Mouse (Mus musculus) cerebellum, postnatal 4 days (tissue): ENCODE data around the gene Rnf24.
A peak's percentile ranks its signal among the peaks of the same experiment; 100 is the strongest.
"Not testable (repeated sequence)": the region's sequence is repeated elsewhere in the genome, so short reads cannot be mapped to it uniquely, and the experiment has no call there.

Experiments used
- DNase-seq, 2 experiments: peaks; one replicate each; pipeline ENCODE4 v3.0.0; 2022; ENCODE audit warnings: low spot score in 2 of 2, mixed read lengths in 1 of 2

Gene Rnf24

DNA sequence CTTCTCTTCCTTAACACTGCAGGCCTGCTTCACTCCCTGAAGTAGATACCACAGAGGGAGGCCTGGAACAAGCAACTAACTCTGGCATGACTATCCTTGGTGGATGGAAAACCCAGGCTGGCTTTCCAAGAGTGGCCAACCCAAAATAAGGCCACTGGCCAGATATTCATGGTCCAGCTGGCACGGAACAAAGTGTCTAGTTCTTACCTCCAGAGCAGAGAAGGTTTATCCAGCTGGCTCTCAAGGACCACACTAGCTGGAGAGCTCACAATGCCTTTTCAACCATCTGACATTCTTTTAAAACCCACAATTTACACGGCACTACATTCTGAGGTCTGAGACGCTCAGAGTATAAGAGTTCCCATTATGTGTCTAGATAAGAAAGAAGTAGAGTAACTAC is 8.2 kb downstream of the Rnf24 start:
- DNase-seq = no peak

DNA sequence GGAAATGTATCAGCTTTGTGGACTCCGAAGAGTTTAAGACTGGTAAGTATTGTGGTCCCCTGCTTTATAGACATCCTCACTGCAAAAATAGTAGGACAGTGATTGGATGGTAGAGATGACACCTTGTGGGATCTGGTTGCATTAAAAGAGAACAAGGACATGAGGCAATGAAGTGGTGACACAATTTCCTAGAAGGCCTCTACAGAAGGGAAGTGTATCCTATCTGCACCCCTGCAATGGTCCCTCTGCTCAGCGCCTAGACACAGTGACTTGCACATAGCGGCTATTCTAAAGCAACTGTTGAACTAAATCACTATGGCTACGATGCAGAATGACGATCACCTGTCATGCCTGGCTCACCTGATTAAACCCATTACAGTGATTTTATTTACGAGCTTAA is 15.1 kb downstream of the Rnf24 start:
- no peak for DNase-seq

DNA sequence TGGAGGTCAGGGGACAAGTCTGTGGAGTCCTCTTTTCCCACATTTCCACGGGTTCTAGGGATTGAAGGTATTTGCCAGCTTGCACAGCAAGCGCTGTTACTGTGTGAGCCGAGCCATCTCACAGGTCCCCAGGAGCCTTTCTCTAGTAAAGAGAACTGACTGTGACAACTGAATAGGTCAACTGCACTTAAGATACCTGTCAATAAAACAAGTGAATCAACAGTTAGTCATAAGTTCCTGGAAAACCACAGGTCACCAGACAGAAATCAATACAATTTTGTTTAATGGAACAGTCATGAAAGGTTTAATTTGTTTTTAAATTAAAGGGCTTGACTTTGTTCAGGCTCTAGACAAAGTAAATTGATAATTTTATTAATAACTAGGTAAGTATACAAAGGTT is 22.1 kb downstream of the Rnf24 start:
- no peak for DNase-seq

DNA sequence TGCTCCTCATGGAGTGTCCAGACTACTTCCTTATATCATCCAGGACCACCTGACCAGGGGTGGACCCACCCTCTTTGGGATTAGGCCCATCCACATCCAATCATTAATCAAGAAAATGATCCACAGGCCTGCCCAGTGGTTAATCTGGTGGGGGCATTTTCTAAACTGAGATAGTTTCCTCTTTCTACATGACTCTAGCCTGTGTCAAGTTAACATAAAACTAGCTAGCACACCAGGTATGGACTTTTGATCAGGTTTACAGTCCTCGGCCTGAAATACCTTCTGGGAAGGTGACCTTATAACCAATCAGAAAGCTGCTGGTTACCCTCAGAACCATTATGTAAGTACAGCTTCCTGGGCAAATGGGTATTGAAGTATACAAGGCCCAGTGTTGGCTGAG is 23.7 kb downstream of the Rnf24 start:
- no peak for DNase-seq

DNA sequence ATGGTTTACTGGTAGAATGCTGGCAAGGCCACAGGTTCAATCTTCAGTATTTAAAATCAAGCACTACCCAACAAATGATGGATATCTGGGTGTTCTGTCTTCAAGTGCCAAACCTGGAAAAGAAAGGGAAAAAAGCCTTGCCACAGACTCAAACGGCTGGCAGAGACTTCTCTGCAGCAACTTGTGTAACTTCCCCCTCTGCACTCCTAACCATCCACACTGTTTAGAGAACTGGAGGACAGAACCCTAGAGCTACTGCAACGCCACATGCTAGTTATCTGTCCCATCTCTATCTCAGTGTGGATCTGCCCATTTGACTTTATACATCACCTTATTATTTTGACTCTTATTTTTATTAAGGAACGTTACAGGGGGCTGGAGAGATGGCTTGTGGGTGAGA is 26.6 kb downstream of the Rnf24 start:
- DNase-seq = no peak

DNA sequence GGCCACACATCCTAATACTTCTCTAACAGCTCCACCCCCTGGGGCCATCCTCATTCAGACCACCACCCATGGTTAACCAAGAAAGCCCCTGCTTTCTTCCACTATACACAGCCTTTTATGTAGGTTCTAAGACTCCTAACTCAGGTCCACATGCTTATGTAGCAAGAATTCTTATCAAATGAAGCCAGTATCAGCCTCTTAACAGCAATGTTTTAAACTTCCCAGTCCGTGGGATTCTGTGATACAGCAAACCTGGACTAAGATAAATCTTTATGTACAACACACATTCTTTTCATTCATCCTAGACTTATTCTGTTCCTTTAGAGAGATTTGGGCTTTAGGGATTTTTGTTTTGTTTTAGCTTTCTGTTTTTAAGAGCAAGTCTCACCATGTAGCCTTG is 29.0 kb downstream of the Rnf24 start:
- no peak for DNase-seq

DNA sequence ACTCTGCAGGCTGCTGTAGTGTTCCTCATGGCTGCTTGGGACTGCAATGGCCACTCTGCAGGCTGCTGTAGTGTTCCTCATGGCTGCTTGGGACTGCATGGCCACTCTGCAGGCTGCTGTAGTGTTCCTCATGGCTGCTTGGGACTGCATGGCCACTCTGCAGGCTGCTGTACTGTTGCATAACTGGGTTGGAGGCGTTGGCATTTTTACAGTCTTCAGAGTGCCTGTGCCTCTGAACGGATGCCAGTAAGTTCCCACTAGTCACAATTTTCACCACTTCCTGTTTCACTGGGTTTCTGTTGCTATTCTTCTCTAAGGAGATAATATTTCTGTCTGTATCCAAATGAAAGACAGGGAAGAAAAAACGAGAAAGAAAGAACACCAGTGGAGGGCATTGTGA is 31.5 kb downstream of the Rnf24 start:
- DNase-seq = not testable (repeated sequence)

DNA sequence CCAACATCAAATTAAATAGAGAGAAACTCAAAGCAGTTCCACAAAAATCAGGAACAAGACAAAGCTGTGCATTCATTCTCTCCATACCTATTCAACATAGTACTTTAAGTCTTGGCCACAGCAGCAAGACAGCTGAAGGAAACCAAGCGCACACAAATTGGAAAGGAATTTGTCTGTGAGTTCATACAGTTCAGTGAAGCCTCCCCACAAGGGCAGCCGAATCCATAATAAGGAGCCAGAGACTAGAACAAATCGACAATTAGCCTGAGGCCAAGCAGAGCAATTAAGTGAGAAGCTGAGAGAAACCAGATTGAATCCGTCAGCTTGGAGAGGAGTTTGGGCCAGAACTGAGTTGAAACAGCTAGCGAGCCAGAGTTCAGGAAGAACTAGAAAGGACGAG is 33.3 kb downstream of the Rnf24 start:
- DNase-seq = no peak

DNA sequence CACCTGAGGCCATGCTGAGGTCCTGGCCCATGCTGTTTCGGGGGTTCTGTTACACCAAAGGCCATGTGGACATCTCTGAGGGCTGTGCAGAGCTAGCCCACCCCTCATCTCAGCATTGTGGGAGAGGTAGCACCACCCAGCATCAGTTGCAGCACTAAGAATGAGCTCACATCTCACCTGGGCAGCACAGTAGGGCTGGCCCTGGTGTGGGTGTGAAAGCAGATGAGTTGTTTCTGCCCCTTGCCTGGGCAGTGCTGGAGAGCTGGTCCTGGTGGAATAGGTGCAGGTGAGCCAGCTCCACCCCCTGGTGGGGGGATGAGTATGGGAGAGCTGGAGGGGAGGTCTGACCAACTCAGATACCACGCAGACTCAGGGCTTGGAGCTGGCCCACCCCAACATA is 36.5 kb downstream of the Rnf24 start:
- no peak for DNase-seq

DNA sequence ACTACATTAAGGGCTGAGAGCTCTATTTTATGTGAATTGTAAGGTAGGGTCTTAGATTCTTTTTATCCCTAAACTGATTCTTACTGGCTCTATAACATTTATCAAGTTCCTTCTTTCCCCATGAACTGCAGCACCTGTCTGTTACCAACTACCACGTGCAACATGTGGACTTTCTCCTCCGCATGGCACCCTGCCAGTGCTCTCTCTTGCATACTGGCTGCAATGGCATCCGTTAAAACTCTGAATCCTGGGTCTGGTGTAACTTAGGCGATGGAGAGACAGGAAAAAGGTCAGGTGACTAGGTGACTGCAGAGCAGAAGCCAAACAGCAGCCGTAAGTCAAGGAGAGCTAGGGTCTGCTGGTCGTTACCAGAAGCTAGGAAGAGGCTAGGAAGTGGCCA is 43.4 kb downstream of the Rnf24 start:
- no peak for DNase-seq

DNA sequence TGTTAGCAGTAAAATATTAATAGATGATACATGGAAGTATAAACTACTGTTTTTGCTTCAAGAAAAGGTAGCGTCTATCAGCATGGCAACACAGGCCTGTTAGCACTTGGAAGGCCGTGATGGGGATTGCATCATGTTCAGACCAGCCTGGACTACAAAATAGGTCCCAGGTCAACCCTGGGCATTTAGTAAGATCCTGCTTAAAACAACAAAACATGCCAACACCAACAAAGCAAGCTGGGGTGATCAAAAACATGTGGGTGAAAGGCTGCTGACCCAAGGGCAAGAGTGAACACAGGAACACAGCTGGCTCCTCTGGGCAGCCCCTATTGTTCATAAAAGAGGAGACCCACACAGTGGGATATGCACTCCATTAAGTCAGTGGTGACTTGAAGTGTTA is 44.9 kb downstream of the Rnf24 start:
- no peak for DNase-seq

DNA sequence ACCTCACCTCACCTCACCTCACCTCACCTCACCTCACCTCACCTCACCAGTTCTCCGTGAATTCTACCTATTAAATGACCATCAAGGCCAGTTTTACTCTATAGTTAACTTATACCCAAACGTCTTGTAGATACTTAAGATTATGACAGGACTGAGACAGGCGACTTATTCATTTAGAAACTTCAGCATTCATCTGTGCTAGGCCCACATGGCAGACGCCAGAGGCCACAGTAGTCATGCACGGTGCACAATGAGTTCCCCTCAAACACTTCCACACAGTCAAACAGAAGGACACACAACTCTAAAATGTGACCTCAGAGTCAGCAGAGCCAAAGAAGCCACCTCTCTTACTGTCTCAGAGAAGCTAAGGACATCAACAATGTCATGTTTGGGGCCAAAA is 45.3 kb downstream of the Rnf24 start:
- no peak for DNase-seq

DNA sequence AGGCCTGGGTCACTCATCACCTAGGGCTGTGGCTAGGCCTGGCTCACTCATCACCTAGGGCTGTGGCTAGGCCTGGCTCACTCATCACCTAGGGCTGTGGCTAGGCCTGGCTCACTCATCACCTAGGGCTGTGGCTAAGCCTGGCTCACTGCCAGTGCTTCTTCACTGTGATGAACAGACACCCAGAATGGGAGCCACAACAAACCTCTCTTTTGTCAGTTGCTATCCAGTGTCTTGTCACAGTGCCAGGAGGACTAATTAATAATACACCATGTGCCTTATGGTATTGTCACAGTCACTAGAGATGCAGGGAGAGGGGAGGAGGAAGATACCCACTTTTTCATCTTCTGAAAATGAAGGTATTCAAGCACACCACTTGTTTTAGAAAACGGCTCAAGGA is 47.5 kb downstream of the Rnf24 start:
- peak in 1 of 2 experiments; percentile 25 for DNase-seq

DNA sequence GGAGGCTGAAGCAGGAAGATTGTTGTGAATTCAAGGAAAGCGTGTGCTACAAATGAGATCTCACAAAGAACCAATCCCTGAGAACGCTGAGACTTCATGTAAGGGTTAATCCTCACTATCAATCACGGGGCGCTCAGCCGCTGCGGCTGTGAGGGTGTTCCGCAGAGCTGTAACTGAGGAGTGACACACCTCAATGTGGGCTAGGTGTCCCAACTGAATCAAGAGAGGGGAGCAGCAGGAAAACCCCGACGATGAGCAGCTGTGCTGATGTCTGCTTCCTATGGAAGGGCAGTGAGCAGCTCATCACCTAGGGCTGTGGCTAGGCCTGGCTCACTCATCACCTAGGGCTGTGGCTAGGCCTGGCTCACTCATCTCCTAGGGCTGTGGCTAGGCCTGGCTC is 48.2 kb downstream of the Rnf24 start:
- DNase-seq = no peak

DNA sequence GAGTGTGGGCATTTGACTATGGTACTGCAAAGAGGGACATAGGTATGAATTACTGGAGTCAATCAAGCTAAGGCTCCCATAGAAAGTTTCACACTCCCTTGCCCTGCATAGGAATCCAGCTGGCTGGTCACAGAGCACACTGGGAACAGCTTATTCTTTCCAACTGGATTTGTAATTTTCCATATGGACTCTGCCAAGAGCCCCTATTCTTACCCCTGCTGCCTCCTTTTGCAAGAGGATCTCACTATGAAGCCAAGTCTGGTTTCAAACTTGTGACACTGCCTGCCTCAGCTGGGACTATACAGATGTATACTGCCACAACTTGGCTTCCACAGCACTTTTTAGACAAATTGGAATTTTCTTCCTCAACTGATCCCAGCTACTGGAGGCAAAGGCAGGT is 51.1 kb downstream of the Rnf24 start:
- no peak for DNase-seq

DNA sequence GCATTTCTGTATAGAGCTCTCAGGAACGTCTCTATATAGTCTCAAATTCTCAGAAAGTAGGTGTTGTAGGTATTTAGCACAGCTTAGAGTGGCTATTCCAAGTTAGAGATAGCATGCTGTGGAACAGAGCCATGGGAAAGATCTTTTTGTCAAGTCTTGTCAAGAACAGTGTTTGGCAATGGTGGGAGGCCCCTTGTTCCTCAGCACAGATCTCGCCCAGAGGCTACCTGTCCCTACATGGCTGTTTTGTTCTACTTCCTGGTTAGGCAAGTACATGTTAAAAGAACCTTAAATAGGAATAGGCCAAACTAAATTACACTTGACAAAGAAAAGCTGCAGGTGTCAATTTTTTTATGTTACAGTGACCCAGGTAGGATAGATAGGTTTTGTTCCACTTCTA is 52.2 kb downstream of the Rnf24 start:
- no peak for DNase-seq

DNA sequence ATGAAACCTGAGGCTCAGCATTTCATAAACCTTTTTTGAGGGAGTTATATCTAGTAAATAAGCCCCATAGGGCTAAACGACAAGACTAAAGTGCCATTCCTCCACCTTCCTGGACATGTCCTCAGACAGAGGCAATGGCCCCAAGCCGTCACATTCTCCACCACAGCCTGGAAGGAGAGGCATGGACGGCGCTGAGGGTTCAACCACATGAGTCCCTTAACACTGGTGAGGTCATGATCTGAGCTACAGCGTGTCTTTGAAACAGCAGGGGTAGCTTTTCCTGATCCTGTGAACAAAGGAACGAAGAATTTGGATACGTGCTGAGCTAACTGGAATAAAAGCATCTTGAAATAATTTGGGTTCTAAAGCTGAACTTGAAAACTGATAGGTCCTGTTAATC is 54.0 kb downstream of the Rnf24 start:
- DNase-seq = not testable (repeated sequence)

DNA sequence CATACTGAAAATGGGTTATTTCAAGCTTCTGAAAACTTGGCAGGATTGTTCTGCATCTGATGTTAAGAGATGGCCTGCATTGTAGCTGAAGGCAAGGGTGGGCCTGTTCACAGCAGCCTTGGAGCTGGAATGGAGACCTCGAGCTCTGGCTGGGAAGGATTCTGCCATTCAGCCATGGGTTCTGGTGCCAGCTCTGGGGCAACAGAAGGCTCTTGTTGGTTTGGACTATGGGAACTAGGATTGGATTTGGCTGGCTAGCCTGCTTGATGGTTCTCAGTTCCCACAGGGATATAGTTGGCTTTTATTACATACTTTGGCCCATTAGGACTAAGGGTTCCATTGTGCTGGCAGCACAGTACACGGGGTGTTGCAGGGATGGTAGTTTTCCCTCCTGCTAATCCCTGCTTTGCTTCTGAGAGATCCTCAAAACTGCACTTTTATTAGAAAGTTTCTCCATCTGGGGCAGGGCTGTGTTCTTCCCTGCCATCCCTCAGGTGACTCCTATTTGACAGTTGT is 55.9 kb downstream of the Rnf24 start:
- DNase-seq = no peak

DNA sequence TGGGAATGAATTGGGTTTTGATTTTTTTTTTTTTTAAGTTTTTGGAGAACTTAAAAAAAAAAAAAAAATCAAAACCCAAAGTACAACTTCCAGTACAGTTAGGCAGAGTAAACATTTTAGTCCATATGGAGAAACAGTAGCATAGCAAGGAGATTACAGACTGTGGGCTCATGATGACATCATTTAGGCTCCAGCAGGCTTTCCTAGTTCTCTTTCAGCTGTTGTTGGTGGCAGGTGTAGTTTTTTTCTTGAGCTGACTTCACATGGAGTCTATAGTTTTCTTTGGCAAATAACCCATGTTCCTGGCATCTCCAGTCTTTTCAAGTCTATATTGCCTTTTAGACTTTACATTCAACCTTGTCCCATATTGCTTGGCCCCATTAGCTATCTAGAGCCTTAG is 62.0 kb downstream of the Rnf24 start:
- no peak for DNase-seq

DNA sequence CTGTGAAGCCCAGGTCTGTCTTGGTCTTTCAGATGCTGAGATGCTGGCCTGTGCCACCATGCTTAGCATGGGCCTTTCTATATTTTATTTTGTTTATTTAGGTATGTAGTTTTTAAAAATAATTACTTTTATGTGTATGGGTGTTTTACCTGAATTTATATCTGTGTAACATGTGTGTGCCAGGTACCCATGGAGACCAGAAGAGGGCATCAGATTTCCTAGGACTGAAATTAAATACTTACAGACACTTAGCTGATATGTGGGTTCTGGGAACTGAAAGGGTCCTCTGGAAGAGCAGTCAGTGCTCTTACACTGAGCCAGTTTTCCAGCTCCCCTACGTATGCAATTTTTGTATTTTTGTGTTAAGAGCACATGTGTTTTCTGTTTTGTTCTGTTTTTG is 66.4 kb downstream of the Rnf24 start:
- no peak for DNase-seq

DNA sequence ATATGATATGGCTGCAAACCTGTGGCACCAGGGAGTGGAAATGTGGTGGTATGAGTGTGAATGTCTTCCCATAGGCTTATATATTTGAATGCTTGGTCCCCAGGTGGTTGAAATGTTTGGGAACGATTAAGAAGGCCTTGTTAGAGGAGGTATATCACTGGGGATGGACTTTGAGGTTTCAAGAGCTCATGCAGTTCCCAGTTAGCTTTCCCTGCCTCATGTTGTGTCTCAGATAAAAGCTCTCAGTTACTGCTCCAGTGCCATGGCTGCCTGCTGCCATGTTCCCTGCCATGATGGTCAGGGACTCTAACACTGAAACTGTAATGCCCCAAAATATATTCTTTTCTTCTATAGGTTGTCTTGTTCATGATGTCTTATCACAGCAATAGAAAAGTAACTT is 71.1 kb downstream of the Rnf24 start:
- DNase-seq = no peak

DNA sequence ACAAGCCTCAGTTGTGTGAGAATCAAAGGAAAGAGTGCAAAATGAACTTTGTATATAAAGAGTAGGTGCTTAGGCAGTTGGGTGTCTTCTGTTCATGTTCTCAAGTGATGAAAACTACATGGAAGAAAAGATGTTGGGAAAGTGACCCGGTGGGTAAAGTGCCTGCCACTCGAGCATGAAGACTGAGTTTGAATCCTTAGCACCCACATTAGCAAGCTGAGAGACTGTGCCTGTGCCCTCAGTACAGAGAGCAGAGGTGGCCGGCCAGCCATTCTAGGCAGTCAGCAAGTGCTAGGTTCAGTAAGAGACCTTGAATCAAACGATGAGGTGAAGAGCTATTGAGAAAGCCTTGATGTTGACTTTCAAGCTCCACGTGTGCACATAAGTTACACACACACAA is 76.0 kb downstream of the Rnf24 start:
- DNase-seq = no peak

DNA sequence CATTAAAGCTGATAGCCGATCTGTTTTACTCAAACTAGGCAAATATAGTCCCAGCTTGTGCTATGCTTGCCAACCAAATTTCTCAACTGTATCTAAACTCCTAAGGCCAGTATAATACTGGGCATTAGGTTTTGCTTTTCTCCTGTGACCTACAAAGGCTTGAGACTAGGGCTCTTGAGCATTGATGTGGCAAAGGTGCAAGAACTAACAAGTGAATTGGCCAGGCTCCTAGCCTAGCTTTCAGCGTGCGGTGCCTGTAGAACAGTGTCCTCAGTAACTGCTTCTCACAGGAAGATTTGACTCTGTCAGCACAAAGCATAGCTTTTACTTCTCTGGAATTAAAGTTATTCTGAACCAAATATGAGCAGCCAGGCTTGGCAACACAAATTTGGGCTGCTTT is 77.2 kb downstream of the Rnf24 start:
- no peak for DNase-seq

DNA sequence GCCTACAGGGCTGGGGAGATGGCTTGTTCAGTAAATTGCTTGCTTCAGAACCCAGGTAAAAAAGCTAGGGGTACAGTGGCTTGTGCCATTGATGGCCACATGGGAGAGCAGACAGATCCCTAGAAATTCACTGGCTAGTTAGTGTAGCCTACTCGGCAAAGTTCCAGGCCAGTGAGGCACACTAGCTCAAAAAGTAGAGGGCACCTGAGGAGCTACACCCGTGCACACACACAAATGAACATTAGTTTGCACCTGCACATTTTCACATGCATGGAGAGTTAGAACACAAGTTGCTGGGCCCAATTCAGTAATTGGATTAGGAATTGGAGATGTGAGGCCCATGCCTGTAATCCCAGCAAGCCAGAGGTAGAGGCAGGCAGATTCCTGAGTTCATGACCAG is 87.6 kb downstream of the Rnf24 start:
- DNase-seq = no peak

DNA sequence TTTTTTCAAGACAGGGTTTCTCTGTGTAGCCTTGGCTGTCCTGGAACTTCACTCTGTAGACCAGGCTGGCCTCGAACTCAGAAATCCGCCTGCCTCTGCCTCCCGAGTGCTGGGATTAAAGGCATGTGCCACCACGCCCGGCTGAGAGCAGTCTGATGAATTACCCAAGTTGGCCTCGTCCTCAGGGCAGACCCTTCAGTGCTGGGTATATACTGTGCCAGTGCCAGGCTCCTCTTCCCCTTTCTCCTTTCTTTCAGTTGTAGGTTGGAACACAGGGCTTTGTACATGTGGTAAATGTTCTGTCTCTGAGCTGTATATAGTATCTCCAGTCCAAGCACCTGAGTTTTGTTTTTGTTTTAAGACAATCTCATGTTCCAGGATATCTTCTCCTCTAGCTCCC is 88.7 kb downstream of the Rnf24 start:
- DNase-seq = no peak
